Mouse (Mus musculus) liver, postnatal 0 days (tissue): ENCODE results near the gene Ncln.

Experiments used
- CTCF ChIP-seq: sonication (generic); IDR thresholded peaks from 2 replicates; pipeline ENCODE4 v1.5.1; 2016; ENCODE audit warnings: antibody characterized with exemption, low read depth
- EP300 ChIP-seq: IDR thresholded peaks from 2 replicates; pipeline ENCODE4 v1.6.1; 2016; ENCODE audit warnings: antibody characterized with exemption, low read depth, mild to moderate bottlenecking

GRCm38 (mm10) chr10:81484441-81485059 is 11.6 kb downstream of the Ncln start:
- TF ChIP-seq EP300, result no peak
- no peak for TF ChIP-seq CTCF
